Mouse (Mus musculus) E14TG2a.4 (cell line): ENCODE data around the gene Rbm38.
A peak's percentile ranks its signal among the peaks of the same experiment; 100 is the strongest.

Experiments used
- CTCF ChIP-seq: conservative IDR thresholded peaks from 2 replicates; pipeline ENCODE4 v1.5.1; 2014; ENCODE audit warnings: low read length
- NANOG ChIP-seq: IDR thresholded peaks from 2 replicates; pipeline ENCODE4 v1.6.1; 2014; ENCODE audit warnings: borderline replicate concordance, low read length, mixed read lengths

GRCm38 (mm10) chr2:172999630-173000284 lies 20.5 kb upstream of the Rbm38 start, which contains the start of gene Rae1:
- TF ChIP-seq CTCF (peak; percentile 90), NANOG (no peak)
